Mouse (Mus musculus) spleen, postnatal 0 days (tissue): Measurements from ENCODE around the gene Sult2a6. TPM values are rescaled to one million over a fixed set of nuclear protein-coding genes. Genes with fewer than 3 reads are reported as not detected.

ENCODE experiments used
- polyA plus RNA-seq: library from polyadenylated mRNA; unstranded; fragments of >200 nt; fragmentation: Nextera tagmentation; extraction: Ambion mirVana; gene quantifications from 2 replicates; pipeline ENCODE4 v1.2.1, GENCODE M21; 2015

Sult2a6 gene
- not detected in 2 replicates for polyA plus RNA-seq

GRCm38 (mm10) chr7:14254770-14255169 is at the start of gene Sult2a6:
TSS of gene Sult2a6 (minus strand) at chr7:14254870.

Other genes with a start within 250 kb of the Sult2a6 start
- not detected in 2 replicates for gene Sult2a3, start 131.8 kb downstream of the Sult2a6 start, polyA plus RNA-seq
- gene Obox8, start 78.7 kb upstream of the Sult2a6 start, polyA plus RNA-seq: not detected in 2 replicates
- not detected in 2 replicates for gene Sult2a8, start 191.9 kb upstream of the Sult2a6 start, polyA plus RNA-seq
- not detected in 2 replicates for gene Sult2a7, start 239.4 kb upstream of the Sult2a6 start, polyA plus RNA-seq